Mouse (Mus musculus) megakaryocyte-erythroid progenitor cell, adult 5-6 weeks (primary cell): ENCODE measurements at regions not wholly inside any gene's neighbourhood (a gene's known extent, or its start where the extent isn't known, plus 50 kb on each side); places are given as distances from the start of the nearest gene placed in this dataset.
A peak's percentile ranks its signal among the peaks of the same experiment; 100 is the strongest.
"Not testable (repeated sequence)": the region's sequence is repeated elsewhere in the genome, so short reads cannot be mapped to it uniquely, and the experiment has no call there.

Source experiments
- ATAC-seq: replicated peaks from 2 replicates; pipeline ENCODE4 v1.8.0; 2016; ENCODE audit warnings: mild to moderate bottlenecking, inconsistent platforms; ENCODE audit not compliant: severe bottlenecking, poor library complexity, low FRiP score, low TSS enrichment

DNA sequence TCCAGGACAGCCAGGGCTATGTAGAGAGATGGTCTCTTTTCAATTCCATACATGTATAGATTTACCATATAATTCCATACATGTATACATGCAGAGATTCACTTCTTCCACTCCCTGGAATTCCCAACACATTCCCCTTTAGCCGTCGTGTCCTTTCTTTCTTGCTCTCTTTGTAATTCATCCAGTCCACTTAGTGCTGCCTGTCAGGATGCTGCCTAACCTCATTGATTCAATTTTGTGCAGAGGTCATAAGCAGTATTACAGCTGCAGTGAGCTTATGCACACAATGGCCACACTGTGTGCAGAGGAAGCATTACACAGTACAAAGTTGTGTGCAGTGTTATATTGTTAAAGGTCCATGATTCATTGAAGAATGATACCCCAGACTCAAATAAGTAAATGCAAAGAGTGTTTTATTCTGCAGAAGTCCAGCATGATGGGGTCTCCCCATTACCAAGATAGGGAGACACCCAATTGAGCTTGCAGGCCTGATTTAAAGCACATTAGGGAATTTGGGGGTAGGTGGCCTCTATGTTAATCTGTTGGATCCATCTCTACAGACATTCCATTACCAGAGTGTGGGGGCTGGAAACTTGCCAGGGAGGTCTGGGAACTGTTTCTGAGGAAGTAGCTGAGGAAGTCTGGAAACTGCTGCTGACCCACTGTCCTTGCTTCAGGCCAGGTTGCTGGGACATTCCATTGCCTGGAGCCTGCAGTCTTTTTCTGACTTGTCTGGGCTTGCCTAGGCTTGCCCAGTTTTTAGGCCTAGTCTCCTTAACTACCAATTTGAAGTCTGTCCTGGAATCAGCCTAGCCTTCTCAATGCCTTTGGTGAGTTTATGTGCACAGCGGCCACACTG is 72.8 kb downstream of the Fam161a start:
- ATAC-seq = no peak

GRCm38 (mm10) chr11:23081616-23082015 is 74.3 kb downstream of the Fam161a start:
- ATAC-seq = no peak

GRCm38 (mm10) chr11:23083811-23084210 is 76.5 kb downstream of the Fam161a start:
- not testable (repeated sequence) for ATAC-seq

DNA sequence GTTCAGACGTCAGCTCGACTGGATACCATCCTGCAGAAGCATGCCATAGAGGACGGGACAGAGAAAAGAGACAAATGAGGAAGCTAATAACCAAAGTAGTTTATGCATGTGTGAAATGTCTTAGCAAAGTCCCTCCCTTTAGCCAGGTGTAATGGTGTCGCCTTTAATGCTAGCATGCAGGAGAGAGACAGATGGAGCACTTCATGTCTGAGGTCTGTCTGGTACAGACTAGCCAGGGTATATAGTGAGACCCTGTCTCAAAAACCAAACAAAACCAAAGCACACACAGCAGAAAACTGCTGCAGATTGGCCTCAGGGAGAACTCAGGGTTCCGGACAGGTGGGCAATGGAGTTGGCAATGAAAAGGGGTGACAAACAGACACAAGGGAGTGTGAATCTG is 88.0 kb downstream of the Fam161a start:
- no peak for ATAC-seq

GRCm38 (mm10) chr11:23095723-23096122 is 88.4 kb downstream of the Fam161a start:
- ATAC-seq = not testable (repeated sequence)

- no peak for ATAC-seq
Measured at GRCm38 (mm10) chr11:23096451-23097222, 89.3 kb downstream of the Fam161a start.

- no peak for ATAC-seq
Measured at GRCm38 (mm10) chr11:23097223-23097490, 89.8 kb downstream of the Fam161a start.

GRCm38 (mm10) chr11:23114636-23115035 is 107.3 kb downstream of the Fam161a start:
- no peak for ATAC-seq

GRCm38 (mm10) chr11:23120533-23121210 is 113.3 kb downstream of the Fam161a start:
- ATAC-seq = no peak

- peak; percentile 99 for ATAC-seq
Measured at GRCm38 (mm10) chr11:23124198-23124951, 117.0 kb downstream of the Fam161a start.

GRCm38 (mm10) chr11:23131122-23131521 is 123.8 kb downstream of the Fam161a start:
- no peak; the same call in 1 of the 2 replicates for ATAC-seq

DNA sequence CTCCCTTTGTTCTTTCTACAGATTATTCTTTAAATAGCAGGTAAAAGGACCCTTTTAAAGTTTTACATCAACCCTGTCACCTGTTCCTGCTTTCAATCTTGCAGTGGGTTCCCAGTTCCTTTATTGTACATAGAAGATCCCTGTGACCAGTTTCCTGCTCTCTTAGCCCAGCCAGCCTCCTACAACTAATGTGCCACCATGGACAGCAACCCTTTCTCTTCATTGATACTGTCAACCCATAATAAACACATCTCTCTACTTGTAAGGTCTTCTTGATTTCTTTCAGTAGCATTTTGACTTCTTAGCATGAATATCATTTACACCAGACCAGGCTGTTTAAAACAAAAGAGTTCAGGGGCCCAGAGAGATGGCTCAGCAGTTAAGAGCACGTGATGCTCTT is 124.2 kb upstream of the Xpo1 start:
- no peak for ATAC-seq

DNA sequence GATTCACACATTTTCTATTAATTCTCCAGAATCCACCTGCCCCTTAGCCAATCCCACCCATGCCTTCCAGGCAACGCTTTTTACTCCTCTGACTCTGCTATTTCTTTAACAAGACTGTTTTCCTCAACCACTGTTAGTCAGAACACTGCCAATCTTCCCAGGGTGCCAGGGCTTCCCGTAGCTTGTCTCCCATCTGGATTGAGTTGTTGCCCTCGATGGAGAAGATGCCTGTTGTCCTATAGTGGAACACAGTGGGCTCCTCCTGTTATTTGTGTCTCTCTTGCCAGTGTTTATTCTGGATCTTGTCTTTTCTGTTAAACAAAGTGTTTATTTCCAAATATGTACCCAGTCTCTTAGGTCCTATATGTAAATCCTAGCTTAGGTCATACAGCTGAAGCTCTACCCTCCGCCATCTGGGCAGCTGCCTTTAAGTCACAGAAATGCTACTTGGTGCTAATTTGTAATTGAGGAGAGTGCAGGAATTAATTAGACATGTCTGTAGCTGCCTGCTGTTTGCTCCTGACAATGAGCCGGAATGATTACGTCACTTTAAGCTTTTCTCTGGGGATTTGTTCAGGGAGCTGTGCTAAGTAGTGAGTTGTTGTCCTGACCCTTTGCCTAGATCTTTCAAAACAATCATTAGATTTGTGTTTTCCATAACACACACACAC is 115.3 kb upstream of the Xpo1 start:
- no peak for ATAC-seq

DNA sequence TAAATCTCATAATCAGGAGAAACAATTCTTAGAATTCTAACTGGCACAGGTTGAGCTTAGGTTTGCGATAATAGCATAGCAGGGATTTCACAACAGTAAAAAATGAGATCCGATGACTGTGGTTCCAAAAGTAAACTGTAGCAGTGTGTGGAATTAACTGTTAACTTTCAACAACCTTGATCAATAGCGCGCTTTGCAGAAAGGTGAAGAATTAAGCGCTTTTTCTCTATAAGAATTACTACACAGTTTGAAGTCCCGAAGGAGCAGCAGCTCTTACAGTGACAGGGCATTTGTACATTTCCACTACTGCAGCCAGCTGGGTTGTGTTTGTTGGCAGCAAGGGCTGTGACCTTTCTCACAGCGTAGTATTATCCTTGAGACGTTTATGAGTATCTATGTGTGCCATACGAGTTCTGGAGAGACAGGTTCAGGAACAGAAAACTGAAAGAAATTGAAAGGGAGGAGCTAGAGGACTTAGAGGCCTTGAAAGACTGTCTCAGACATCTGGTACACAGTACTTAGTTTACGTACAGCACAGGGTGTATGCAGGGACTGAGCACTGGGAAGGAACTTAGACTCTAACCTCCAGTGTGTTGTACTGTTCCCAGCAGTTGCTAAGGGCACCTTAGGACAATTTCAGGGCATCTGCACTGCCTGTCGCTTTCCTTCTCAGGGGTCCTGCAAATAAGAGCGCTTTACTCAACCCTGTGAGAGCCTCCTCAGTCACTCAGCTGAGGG is 114.6 kb upstream of the Xpo1 start:
- no peak for ATAC-seq

- no peak for ATAC-seq
Measured at GRCm38 (mm10) chr11:23148048-23148596, 107.7 kb upstream of the Xpo1 start.

DNA sequence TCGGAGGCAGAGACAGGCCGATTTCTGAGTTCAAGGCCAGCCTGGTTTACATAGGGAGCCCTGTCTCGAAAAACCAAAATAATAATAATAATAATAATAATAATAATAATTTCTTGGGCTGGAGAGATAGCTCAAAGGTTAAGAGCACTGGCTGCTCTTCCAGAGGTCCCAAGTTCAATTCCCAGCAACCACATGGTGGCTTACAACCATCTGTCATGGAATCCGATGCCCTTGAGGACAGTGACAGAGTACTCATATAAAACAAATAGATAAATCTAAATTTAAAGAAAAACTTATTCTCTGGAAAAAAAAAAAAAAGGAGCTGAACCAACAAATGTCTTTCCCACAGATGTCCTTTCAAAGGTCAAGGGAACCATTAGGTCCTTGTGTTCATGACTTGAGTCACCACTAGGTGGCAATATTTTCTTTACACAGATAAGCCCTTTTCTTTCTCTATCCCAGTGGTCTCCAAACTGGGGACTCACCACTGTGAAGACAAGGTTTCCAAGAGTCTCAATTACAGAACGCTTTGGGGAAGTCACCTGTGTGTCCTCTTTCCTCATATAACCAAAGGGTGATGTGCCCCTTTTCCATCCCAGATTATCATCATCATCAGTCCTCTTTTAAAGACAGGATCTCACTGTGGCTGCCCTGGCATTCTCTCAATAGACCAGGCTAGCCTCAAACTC is 106.1 kb upstream of the Xpo1 start:
- peak; percentile 55; the same call in 1 of the 2 replicates for ATAC-seq

GRCm38 (mm10) chr11:23154851-23155250 is 101.0 kb upstream of the Xpo1 start:
- ATAC-seq = no peak
